Mouse (Mus musculus) layer of hippocampus, adult 8-10 months (tissue): ENCODE data around the gene Cnot2. TPM values are rescaled to one million over a fixed set of nuclear protein-coding genes. Genes with fewer than 3 reads are reported as not detected.
"Not testable (repeated sequence)": the region's sequence is repeated elsewhere in the genome, so short reads cannot be mapped to it uniquely, and the experiment has no call there.

Source experiments
- DNase-seq, 2 experiments: peaks; one replicate each; pipeline ENCODE4 v3.0.0; 2022; ENCODE audit warnings: low spot score in 2 of 2
- total RNA-seq, 4 experiments: library from RNA; stranded (reverse); gene quantifications; 2 replicates each; pipeline ENCODE4 v1.2.4; 2022

Gene Cnot2
- total RNA-seq: 10 to 100 TPM; 63.9 to 92.1 (median 72.4) TPM

GRCm38 (mm10) chr10:116581369-116581718, at the start of gene Cnot2:
Cnot2 (minus strand) TSS chr10:116581511.
- DNase-seq: peak; percentile 82 to 92

DNA sequence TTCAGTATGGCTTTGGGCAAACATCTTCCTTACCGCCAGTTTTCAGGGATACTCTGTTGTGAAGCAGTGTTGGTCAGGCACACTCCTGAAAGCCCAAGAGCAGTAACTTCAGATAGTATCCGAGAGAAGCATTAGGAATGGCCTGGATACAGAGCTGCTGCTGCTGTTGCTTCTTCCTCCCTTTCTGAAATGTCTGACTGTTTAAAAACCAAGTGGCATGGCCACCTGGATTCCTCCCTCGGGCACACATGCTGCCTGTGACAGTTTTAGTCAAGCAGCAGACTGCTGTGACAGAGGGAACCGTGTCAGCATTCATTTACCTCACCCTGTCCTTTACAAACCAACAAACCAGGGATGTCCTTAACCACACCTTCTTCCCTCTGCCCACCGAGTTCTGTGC, 47.6 kb upstream of the Cnot2 start:
- DNase-seq: no peak

DNA sequence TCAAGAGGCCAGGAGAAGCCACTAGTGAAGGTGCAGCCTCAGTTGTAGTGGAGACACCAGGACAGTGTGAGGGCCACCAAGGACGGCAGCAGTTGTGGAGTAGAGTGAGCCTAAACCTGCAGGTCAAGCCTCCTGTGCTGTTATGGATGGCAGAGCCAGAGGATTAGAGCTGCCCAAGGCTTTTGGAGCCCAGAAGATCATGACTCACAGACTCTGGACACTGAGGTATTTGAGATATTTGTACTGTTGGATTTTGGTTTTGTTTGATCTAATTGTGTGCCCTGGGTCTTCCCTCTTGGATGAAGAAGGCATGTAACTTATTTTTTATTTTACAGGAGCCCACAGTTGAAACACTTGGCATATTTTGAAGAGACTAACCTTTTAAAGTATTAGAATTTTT, 44.7 kb upstream of the Cnot2 start:
- no peak for DNase-seq

- not testable (repeated sequence) for DNase-seq
These were observed 31.9 kb upstream of the Cnot2 start for GRCm38 (mm10) chr10:116613250-116613649.

DNA sequence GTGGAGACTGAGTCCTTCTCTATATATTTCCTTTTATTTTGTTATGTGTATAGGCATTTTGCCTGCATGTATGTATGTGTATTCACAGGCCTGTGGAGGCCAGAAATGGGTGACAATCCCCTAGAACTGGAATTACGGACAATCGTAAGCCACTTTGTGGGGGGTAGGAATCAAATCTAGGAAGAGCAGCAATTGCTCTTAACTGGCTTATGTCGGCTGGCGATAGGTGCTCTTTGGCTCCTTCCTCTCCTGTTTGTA, 23.5 kb upstream of the Cnot2 start:
- DNase-seq: no peak

DNA sequence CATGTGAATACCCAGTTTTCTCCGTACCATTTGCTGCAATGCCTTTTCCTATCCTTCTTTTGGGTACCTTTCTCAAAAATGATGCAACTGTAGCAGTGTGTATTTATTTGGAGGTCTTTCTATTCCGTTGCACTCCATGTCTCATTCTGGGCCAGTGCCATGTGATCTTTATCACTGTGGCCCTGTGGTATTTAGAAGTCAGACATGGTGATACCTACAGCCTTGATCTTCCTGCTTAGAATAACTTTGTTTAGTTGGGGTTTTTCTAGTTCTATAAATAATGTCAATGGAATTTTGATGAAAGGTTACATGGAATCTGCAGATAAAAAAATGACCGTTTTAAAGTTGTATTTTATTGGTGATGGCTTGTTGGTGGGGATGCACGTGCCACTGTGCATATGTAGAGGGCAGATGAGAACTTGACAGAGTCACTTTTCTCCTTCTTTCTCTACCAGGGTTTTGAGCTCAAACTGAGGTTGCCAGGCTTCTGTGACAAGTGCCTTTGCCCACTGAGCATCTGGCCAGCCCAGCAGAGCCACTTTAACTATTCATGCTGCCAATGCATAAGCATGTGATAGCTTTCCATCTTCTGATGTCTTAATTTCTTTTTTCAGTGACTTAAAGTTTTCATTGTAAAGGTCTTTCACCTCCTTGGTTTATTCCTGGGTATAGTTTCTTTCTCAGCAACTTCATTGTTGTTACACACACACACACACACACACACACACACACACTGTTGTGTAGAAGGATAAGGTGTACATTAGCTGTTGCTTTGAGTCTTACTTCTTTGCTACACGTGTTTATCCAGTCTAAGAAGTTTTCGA, 23.0 kb upstream of the Cnot2 start:
- DNase-seq: no peak

DNA sequence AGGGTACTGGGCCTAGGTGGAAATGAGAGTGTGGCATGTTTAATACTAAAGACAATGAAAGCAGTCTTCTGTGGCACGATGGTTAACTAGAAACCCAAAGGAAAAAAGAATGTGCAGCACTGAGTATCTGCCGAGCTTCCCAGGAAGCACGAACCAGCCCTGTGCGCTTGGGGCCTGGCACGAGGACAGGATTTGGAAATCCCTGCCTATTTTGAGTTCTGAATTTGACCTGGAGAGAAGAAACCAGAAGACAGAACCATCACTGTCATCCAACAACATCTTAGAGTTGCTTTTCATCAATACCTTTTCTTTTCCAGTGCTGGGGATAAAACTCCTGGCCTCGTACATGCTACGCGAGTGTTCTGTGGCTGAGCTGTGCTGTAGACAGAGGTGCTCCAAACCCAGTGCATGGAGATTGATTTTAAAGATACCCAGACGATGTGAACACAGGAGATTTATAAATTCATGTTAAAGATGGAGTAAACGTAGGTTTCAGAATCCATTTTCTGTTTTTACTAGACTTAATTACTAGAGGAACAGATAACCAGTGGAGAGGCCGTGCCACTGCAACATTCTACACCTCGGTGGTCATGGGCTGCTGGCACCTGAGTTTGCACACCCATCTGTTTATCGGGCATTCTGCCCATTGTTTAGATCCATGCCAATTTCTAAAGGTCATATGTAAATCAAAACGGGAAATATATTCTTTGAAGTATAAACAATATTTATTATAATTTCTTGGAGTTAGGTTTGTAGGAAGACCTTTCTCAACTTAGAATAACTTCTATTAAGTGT, 17.9 kb upstream of the Cnot2 start:
- DNase-seq: no peak

GRCm38 (mm10) chr10:116582738-116583137, 1.4 kb upstream of the Cnot2 start:
- DNase-seq: no peak

DNA sequence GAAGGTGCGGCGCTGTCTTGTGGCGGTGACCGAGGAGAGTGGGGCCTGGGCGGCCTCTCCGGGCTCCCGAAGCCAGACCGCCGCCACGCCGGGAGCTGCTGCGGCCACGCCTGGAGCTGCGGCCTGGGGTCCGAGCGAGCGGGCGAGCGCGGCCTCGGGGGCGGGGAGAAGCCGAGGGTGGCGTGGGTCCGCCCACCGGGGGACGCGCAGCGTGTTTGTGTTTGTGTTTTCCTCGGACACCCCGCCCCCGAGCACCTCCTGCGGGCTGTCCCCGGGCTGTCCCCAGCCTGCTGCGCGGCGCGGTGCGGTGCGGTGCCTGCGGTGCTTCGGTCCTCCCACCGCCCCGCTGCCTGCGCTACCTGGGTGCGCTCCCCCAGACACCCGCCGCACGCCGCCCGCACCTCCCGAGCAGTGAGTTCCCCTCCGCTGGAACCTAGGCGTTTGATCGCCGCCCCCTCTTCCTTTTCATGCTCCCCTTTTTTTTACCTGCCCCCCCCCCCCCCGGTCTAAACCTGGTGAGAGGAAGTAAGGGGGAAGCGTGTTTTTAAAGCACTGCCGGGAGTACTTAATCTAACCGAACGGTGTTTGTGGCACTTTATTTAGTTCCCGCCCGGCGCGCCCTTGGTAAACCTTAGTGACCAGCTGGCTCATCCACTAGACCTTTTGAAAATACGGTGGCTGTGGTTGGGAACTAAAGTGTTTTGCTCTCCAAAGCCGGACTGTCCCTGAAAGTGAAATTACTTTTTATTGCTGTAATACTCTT, 589 bp upstream of the Cnot2 start:
- no peak for DNase-seq

- DNase-seq: peak in 1 of 2 experiments; percentile 16
These were observed 536 bp downstream of the Cnot2 start for GRCm38 (mm10) chr10:116580591-116581358.

DNA sequence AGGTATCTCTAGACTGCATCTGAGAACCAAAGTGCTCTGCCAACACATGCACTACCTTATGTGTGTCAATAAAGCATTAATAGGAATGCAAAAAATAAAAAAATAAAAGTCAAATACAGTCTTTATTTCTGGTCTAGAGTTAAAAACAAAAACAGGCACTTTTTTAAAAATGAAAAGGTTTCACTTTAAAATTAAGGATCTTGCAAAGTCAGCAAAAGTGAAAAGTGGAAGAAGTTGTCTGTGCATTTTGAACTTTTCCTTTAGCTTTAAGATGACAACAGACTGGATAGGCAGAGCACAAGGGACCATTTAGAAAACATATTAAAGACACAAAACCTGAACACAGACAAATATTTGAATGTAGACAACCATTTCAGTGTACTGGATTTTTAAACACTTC, 1.8 kb downstream of the Cnot2 start:
- no peak for DNase-seq

DNA sequence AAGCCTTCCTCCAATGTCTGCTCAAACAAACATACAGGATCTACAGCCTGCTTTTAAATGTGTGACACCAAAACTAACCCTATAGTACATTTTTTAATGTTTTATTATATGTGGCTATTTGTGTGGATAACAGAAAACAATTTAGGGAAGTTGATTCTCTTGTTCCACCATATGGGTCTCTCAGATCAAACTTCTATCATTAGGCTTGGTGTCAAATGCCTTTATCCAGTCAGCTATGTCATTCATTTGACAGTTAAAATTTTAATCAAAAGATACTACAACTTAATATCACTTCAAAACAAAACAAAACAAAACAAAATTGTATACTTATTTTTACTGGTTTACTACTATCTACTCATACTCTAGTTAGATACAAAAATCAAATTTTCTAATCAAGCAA, 2.9 kb downstream of the Cnot2 start:
- DNase-seq: no peak

DNA sequence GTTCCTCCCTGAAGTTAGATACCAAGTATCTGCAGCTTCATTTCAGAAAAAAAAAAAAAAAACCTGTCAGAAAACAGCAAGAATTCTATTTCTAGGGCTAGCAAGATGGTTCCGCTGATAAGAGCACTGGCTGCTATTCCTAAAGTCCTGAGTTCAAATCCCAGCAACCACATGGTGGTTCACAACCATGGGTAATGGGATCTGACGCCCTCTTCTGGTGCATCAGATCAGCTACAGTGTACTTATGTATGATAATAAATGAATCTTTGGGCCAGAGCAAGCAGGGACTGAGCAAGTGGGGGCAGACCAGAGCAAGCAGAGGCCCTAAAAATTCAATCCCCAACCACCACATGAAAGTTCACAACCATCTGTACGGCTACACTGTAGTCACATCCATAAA, 4.1 kb downstream of the Cnot2 start:
- DNase-seq: no peak

- DNase-seq: not testable (repeated sequence)
These were observed 5.2 kb downstream of the Cnot2 start for GRCm38 (mm10) chr10:116576071-116576470.

DNA sequence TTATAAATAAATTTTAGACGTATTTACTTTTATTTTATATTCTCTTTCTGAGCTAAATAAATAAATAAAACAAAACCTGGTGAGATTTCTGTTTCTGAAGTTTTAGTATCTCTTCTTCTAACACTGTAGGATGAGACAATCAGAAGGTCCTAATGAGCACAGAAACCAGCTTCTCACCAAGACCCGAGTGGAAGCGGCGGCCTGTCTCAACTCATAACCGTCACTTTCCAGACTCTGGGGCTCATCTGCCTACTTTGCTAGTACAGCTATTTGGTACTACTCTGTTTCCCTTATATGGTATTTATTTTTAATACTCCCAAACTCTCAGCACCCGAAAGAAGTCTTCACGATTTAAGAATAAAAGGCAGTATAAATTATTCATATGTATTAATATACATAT, 10.8 kb downstream of the Cnot2 start:
- DNase-seq: no peak

DNA sequence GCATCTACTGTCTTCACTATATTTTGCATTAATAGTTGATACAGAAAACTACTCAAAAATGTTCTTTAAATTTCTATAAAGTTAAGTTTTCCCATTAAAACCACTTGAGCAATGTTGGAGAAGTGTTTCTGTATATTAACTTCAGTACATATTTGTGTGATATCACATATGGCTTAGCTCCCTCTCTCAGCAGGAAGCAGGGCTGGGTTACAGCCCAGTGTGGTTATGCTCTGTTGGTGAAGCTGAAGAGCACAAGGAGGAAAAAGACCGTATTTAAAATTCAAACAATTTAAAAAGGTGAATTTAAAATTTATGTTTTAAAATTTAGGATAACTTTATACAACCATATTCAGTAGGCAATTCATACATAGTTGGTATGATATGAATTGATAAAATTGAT, 12.8 kb downstream of the Cnot2 start:
- DNase-seq: no peak

DNA sequence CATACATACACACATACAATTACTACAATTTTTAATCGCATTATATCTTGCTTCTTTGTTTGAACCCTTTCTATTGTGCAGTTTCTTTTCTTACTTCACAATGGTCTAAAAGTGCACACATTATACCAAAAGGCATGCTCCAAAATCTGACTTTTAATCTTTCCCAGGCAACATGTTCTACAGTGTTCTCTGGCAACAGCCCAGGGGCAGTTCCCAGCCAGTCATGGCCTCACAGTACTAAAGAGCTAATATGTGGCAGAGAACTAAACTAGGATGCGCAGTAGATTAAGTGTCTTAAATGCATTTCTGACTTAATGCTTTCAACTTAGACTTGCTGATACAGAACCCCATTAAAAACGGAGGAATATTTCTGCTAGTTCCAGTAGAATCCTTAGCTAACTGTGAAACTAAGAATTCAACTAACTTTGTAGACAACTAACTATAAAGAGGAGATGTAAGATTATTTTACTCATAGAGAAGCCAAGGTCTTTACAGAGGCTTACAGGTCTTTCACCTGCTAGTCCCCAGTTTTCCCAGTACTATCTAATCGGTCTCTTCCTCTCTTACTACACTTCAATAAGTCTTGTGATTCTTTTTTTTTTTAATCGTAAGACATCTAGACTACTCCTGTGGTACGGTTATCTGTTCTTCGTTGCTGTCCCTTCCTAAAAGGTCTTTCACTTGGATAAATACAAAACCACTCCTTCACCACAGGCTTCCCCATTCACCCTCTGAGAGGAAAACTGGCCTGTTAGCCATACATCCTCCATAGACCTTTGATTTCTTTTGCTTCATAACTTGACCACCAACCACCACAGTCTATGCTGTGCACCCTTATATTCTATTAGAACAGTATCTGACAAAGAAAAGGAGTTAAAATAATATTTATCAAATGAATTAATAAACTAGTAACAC, 13.6 kb downstream of the Cnot2 start:
- DNase-seq: no peak

GRCm38 (mm10) chr10:116566492-116566891, 14.8 kb downstream of the Cnot2 start:
- DNase-seq: not testable (repeated sequence)

- DNase-seq: no peak
These were observed 16.3 kb downstream of the Cnot2 start for GRCm38 (mm10) chr10:116564828-116565602.
